Mouse (Mus musculus): Measurements from ENCODE around the gene Meig1. TPM values are rescaled to one million over a fixed set of nuclear protein-coding genes. Genes with fewer than 3 reads are reported as not detected.
"Not testable (repeated sequence)": the region's sequence is repeated elsewhere in the genome, so short reads cannot be mapped to it uniquely, and the experiment has no call there.

The Meig1 gene
- polyA plus RNA-seq, 1 experiment from 2014 or later = 0.41 TPM

- WGBS = 2% methylated on average over 38 of the region's 38 CpGs
Measured at GRCm38 (mm10) chr2:3418883-3419431, 3.5 kb downstream of the Meig1 start.

GRCm38 (mm10) chr2:3415676-3416075 is 6.8 kb downstream of the Meig1 start:
- no peaks in the 10 kb centered on the region for H3K9me3 ChIP-seq
- H3K27ac ChIP-seq (replicated peaks) = no peak overlapping the region
- DNase-seq (ENCODE audit: low spot score) = no peak
- no peak overlapping the region for H3K4me3 ChIP-seq
- H3K36me3 ChIP-seq (replicated peaks) = no peaks in the 10 kb centered on the region
- peaks cover 6% of the 10 kb centered on the region; the same call in 1 of the 2 replicates for H3K4me1 ChIP-seq
- whole genome bisulfite sequencing = 44% methylated on average over 1 of the region's 1 CpGs
- peaks cover 29% of the 10 kb centered on the region for H3K27me3 ChIP-seq (replicated peaks; ENCODE audit: low read depth, poor library complexity, severe bottlenecking)

More at GRCm38 (mm10) chr2:3418883-3419431, 3.5 kb downstream of the Meig1 start:
- Histone ChIP-seq H3K4me1 (peaks cover 13% of the 10 kb centered on the region; the same call in 1 of the 2 replicates), H3K27me3 (replicated peaks; ENCODE audit: low read depth, poor library complexity, severe bottlenecking) (peaks cover 29% of the 10 kb centered on the region), H3K36me3 (replicated peaks) (no peaks in the 10 kb centered on the region), H3K27ac (replicated peaks) (0 out of 2 replicates have a peak overlapping the region, but pooled peaks have one; percentile 14), H3K9me3 (no peaks in the 10 kb centered on the region), H3K4me3 (peak overlapping the region; percentile 63)
- peak; percentile 97 for DNase-seq (ENCODE audit: low spot score)

- Histone ChIP-seq H3K9me3 (no peaks in the 10 kb centered on the region), H3K27ac (replicated peaks) (no peak overlapping the region), H3K4me3 (no peak overlapping the region), H3K4me1 (peaks cover 4% of the 10 kb centered on the region; the same call in 1 of the 2 replicates), H3K36me3 (replicated peaks) (no peaks in the 10 kb centered on the region), H3K27me3 (replicated peaks; ENCODE audit: low read depth, poor library complexity, severe bottlenecking) (peaks cover 29% of the 10 kb centered on the region)
- 39% methylated on average over 4 of the region's 4 CpGs for WGBS
- DNase-seq (ENCODE audit: low spot score) = peak; percentile 70
Measured at GRCm38 (mm10) chr2:3414241-3414640, 8.2 kb downstream of the Meig1 start.

- H3K4me1 ChIP-seq = no peaks in the 10 kb centered on the region
- no peaks in the 10 kb centered on the region for H3K27me3 ChIP-seq (replicated peaks; ENCODE audit: low read depth, poor library complexity, severe bottlenecking)
- no peak overlapping the region for H3K27ac ChIP-seq (replicated peaks)
- 81% methylated on average over 7 of the region's 7 CpGs for WGBS
- H3K4me3 ChIP-seq = no peak overlapping the region
- no peak for DNase-seq (ENCODE audit: low spot score)
- no peaks in the 10 kb centered on the region for H3K9me3 ChIP-seq
- no peaks in the 10 kb centered on the region for H3K36me3 ChIP-seq (replicated peaks)
Measured at GRCm38 (mm10) chr2:3407756-3408155, 14.7 kb downstream of the Meig1 start.

- H3K27me3 ChIP-seq (replicated peaks; ENCODE audit: low read depth, poor library complexity, severe bottlenecking) = no peaks in the 10 kb centered on the region
- H3K9me3 ChIP-seq = no peaks in the 10 kb centered on the region
- H3K4me3 ChIP-seq = no peak overlapping the region
- H3K27ac ChIP-seq (replicated peaks) = no peak overlapping the region
- no peaks in the 10 kb centered on the region for H3K36me3 ChIP-seq (replicated peaks)
- no peaks in the 10 kb centered on the region for H3K4me1 ChIP-seq
- WGBS = 84% methylated on average over 4 of the region's 4 CpGs
- DNase-seq (ENCODE audit: low spot score) = no peak
Measured at GRCm38 (mm10) chr2:3405981-3406380, 16.5 kb downstream of the Meig1 start.

GRCm38 (mm10) chr2:3397110-3397509 is 25.3 kb downstream of the Meig1 start, which contains the start of gene Olah:
Olah (minus strand) TSS chr2:3397210.
- not testable (repeated sequence) for H3K27me3 ChIP-seq (replicated peaks; ENCODE audit: low read depth, poor library complexity, severe bottlenecking); H3K27ac ChIP-seq (replicated peaks); H3K4me3 ChIP-seq; H3K4me1 ChIP-seq; H3K36me3 ChIP-seq (replicated peaks); H3K9me3 ChIP-seq; DNase-seq (ENCODE audit: low spot score)
- 65% methylated on average over 10 of the region's 10 CpGs for WGBS

- no peak for DNase-seq (ENCODE audit: low spot score)
- Histone ChIP-seq H3K4me1 (no peaks in the 10 kb centered on the region), H3K9me3 (no peaks in the 10 kb centered on the region), H3K27ac (replicated peaks) (no peak overlapping the region), H3K4me3 (no peak overlapping the region), H3K36me3 (replicated peaks) (no peaks in the 10 kb centered on the region), H3K27me3 (replicated peaks; ENCODE audit: low read depth, poor library complexity, severe bottlenecking) (no peaks in the 10 kb centered on the region)
- 81% methylated on average over 2 of the region's 2 CpGs for WGBS
Measured at GRCm38 (mm10) chr2:3391945-3392344, 30.5 kb downstream of the Meig1 start.

- WGBS = 86% methylated on average over 6 of the region's 6 CpGs
- Histone ChIP-seq H3K36me3 (replicated peaks) (no peaks in the 10 kb centered on the region), H3K9me3 (no peaks in the 10 kb centered on the region), H3K27ac (replicated peaks) (no peak overlapping the region), H3K27me3 (replicated peaks; ENCODE audit: low read depth, poor library complexity, severe bottlenecking) (no peaks in the 10 kb centered on the region), H3K4me3 (no peak overlapping the region), H3K4me1 (no peaks in the 10 kb centered on the region)
- DNase-seq (ENCODE audit: low spot score) = no peak
Measured at GRCm38 (mm10) chr2:3387105-3387860, 35.2 kb downstream of the Meig1 start.

- WGBS = 65% methylated on average over 4 of the region's 4 CpGs
Measured at GRCm38 (mm10) chr2:3365127-3365526, 57.3 kb downstream of the Meig1 start.

GRCm38 (mm10) chr2:3361067-3361466 is 61.4 kb downstream of the Meig1 start:
- Histone ChIP-seq H3K4me3 (no peak overlapping the region), H3K27me3 (replicated peaks; ENCODE audit: low read depth, poor library complexity, severe bottlenecking) (no peaks in the 10 kb centered on the region), H3K4me1 (no peaks in the 10 kb centered on the region), H3K36me3 (replicated peaks) (no peaks in the 10 kb centered on the region), H3K27ac (replicated peaks) (no peak overlapping the region), H3K9me3 (no peaks in the 10 kb centered on the region)
- no peak for DNase-seq (ENCODE audit: low spot score)
- WGBS = 85% methylated on average over 3 of the region's 3 CpGs

More at GRCm38 (mm10) chr2:3365127-3365526, 57.3 kb downstream of the Meig1 start:
- Histone ChIP-seq H3K36me3 (replicated peaks) (no peaks in the 10 kb centered on the region), H3K27me3 (replicated peaks; ENCODE audit: low read depth, poor library complexity, severe bottlenecking) (no peaks in the 10 kb centered on the region), H3K9me3 (no peaks in the 10 kb centered on the region), H3K27ac (replicated peaks) (no peak overlapping the region), H3K4me1 (no peaks in the 10 kb centered on the region), H3K4me3 (no peak overlapping the region)
- no peak for DNase-seq (ENCODE audit: low spot score)

Other genes with a start within 250 kb of the Meig1 start
- 50.3 and 50.8 TPM in 2 replicates for gene Nmt2, start 138.4 kb downstream of the Meig1 start, polyA plus RNA-seq (2016; fragmentation: Nextera tagmentation; extraction: Ambion mirVana)
- gene Rpp38, start 90.0 kb downstream of the Meig1 start, polyA plus RNA-seq (2016; fragmentation: Nextera tagmentation; extraction: Ambion mirVana) = 19.0 and 20.5 TPM in 2 replicates
- gene Acbd7, start 86.5 kb downstream of the Meig1 start, polyA plus RNA-seq (2016; fragmentation: Nextera tagmentation; extraction: Ambion mirVana) = 0.31 and 0.41 TPM in 2 replicates
- not detected in 2 replicates for gene Olah, start 25.4 kb downstream of the Meig1 start, polyA plus RNA-seq (2016; fragmentation: Nextera tagmentation; extraction: Ambion mirVana)
- 8.2 and 8.5 TPM in 2 replicates for gene Dclre1c, start 1.5 kb upstream of the Meig1 start, polyA plus RNA-seq (2016; fragmentation: Nextera tagmentation; extraction: Ambion mirVana)
- gene Suv39h2, start 52.4 kb upstream of the Meig1 start, polyA plus RNA-seq (2016; fragmentation: Nextera tagmentation; extraction: Ambion mirVana) = 37.1 and 37.6 TPM in 2 replicates
- gene Gm45902, start 90.1 kb upstream of the Meig1 start, polyA plus RNA-seq (2016; fragmentation: Nextera tagmentation; extraction: Ambion mirVana) = 10.7 TPM in 2 replicates
- gene Hspa14, start 90.2 kb upstream of the Meig1 start, polyA plus RNA-seq (2016; fragmentation: Nextera tagmentation; extraction: Ambion mirVana) = 126 and 138 TPM in 2 replicates
- 0.12 and 0.18 TPM in 2 replicates for gene Cdnf, start 90.4 kb upstream of the Meig1 start, polyA plus RNA-seq (2016; fragmentation: Nextera tagmentation; extraction: Ambion mirVana)
- gene Fam107b, start 147.8 kb upstream of the Meig1 start, polyA plus RNA-seq (2016; fragmentation: Nextera tagmentation; extraction: Ambion mirVana) = 53.8 and 60.4 TPM in 2 replicates